Mouse (Mus musculus): ENCODE measurements at regions not wholly inside any gene's neighbourhood (a gene's known extent, or its start where the extent isn't known, plus 50 kb on each side); places are given as distances from the start of the nearest gene placed in this dataset.
"Not testable (repeated sequence)": the region's sequence is repeated elsewhere in the genome, so short reads cannot be mapped to it uniquely, and the experiment has no call there.

DNA sequence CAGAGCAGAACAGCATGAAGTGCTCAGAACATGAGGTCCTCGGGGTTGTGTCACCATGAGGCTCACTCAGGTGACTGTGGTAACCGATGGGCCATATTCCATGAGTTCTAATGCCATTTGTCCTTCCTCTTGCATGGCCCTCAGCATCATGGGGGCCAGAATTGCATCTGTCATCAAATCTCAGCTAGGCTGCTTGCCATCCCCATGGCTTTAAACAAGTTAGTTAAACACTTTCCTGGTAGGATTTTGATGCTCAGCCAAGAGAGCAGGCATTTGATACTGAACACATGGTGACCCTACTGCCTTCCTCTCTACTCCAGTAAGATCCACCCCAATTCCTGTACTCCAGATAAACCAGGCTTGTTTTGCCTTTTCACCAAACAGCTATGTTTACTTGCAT lies 98.3 kb upstream of the Plcxd3 start:
- 0 out of 2 replicates have a peak, but pooled peaks cover 2% of the 10 kb centered on the region for H3K4me1 ChIP-seq (ENCODE audit: control insufficient read depth, insufficient read depth, low read length)
- DNase-seq = peak; percentile 15 to 42
- no peak overlapping the region for H3K4me3 ChIP-seq (replicated peaks; ENCODE audit: insufficient read depth, low read depth, low read length)
- H3K27ac ChIP-seq (ENCODE audit: insufficient read depth, low read length) = no peak overlapping the region
- TF ChIP-seq POLR2A (IDR thresholded peaks at IDR 0.05; ENCODE audit: borderline replicate concordance, insufficient read depth, low read length) (no peak), CTCF (IDR thresholded peaks at IDR 0.05; ENCODE audit: borderline replicate concordance, insufficient read depth, low read depth, low read length) (no peak)
- no peaks in the 10 kb centered on the region for H3K27me3 ChIP-seq (ENCODE audit: control insufficient read depth, insufficient read depth, low read length)
- WGBS = 18% methylated on average over 2 of the region's 2 CpGs

DNA sequence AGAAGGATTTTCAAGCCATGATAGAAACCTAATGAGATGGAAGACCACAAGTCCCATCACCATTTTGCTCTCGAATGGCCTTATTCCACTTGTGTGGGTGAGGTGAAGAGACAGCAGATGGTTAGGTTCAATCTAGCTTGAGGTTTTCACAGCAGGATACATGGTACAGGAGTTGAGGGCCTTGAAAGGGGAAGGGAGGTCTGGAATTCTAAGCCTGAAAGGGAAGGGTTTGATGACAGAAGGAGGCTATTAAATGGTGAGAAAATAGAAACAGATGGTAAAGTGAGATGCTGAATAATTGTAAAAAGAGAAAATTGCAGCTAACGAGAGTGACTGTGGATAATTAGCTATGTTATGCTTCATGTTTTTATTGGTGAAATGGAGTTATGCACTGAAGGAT lies 67.8 kb upstream of the Plcxd3 start:
- DNase-seq = peak; percentile 25 to 84
- Histone ChIP-seq H3K27me3 (ENCODE audit: control insufficient read depth, insufficient read depth, low read length) (no peaks in the 10 kb centered on the region), H3K27ac (ENCODE audit: insufficient read depth, low read length) (peak overlapping the region; percentile 66; the same call in 1 of the 2 replicates), H3K4me1 (ENCODE audit: control insufficient read depth, insufficient read depth, low read length) (peaks cover 11% of the 10 kb centered on the region; the same call in 1 of the 2 replicates), H3K4me3 (replicated peaks; ENCODE audit: insufficient read depth, low read depth, low read length) (no peak overlapping the region)
- TF ChIP-seq CTCF (IDR thresholded peaks at IDR 0.05; ENCODE audit: borderline replicate concordance, insufficient read depth, low read depth, low read length) = no peak
- no peak for TF ChIP-seq POLR2A (IDR thresholded peaks at IDR 0.05; ENCODE audit: borderline replicate concordance, insufficient read depth, low read length)
- WGBS = 11% methylated on average over 2 of the region's 2 CpGs

DNA sequence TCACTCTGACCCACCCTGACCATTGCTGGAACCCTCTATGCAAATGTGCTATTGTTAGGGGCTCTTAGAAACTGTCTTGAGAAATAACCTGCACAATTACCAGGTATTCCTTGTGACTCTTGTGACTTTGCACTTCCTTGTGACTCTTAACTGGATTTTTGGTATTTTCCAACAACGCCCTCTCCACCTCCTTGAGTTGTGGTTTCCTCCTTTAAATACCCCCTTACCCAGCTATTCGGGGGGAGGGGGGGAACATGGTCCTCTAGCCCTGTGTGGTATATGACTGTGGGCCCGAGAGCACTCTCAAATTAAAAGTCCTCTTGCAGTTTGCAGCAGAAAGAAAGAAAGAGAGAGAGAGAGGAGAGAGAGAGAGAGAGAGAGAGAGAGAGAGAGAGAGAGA lies 61.6 kb upstream of the Plcxd3 start:
- 83% methylated on average over 3 of the region's 3 CpGs for WGBS
- not testable (repeated sequence) for H3K27ac ChIP-seq (ENCODE audit: insufficient read depth, low read length); H3K27me3 ChIP-seq (ENCODE audit: control insufficient read depth, insufficient read depth, low read length); DNase-seq; H3K4me3 ChIP-seq (replicated peaks; ENCODE audit: insufficient read depth, low read depth, low read length); H3K4me1 ChIP-seq (ENCODE audit: control insufficient read depth, insufficient read depth, low read length)

DNA sequence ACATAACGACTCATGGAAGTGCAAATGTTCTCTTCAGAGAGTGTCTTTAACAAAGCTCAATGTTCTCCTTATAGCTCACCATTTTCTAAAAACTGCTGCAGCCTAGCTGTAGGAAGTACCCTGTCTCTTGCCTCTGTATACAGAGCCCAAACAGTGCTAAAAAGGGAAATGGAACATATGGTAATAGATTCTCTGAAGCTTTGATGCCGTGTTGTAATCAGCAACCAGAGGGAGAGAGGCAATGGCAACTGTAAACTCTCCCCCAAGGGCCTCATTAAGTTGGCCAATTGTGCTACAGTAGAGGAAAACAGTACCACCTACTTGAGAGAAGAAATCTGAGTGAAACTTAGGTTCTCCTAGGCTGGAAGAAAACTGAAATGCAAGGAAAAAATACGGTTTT lies 59.4 kb upstream of the Plcxd3 start:
- no peak for TF ChIP-seq CTCF (IDR thresholded peaks at IDR 0.05; ENCODE audit: borderline replicate concordance, insufficient read depth, low read depth, low read length)
- Histone ChIP-seq H3K4me1 (ENCODE audit: control insufficient read depth, insufficient read depth, low read length) (no peaks in the 10 kb centered on the region), H3K4me3 (replicated peaks; ENCODE audit: insufficient read depth, low read depth, low read length) (no peak overlapping the region), H3K27me3 (ENCODE audit: control insufficient read depth, insufficient read depth, low read length) (no peaks in the 10 kb centered on the region), H3K27ac (ENCODE audit: insufficient read depth, low read length) (no peak overlapping the region)
- WGBS = 53% methylated on average over 3 of the region's 3 CpGs
- DNase-seq = no peak

Measured in cerebellum, adult 2 months (tissue).